Mouse (Mus musculus) layer of hippocampus, adult 2 months (tissue): ENCODE measurements around the gene Ip6k1. TPM values are rescaled to one million over a fixed set of nuclear protein-coding genes. Genes with fewer than 3 reads are reported as not detected.

ENCODE experiments used
- DNase-seq, 2 experiments: peaks; one replicate each; pipeline ENCODE4 v3.0.0; 2022; ENCODE audit warnings: low spot score in 2 of 2
- H3K27ac ChIP-seq: fragments of 200-600 bp; 2 replicates; pipeline ENCODE4 v1.8.1; 2022
- H3K4me3 ChIP-seq: fragments of 200-600 bp; 2 replicates; pipeline ENCODE4 v1.8.1; 2022; ENCODE audit warnings: mild to moderate bottlenecking
- CTCF ChIP-seq: fragments of 200-600 bp; conservative IDR thresholded peaks from 2 replicates; pipeline ENCODE4 v1.8.1; 2022; ENCODE audit warnings: antibody characterized with exemption, mild to moderate bottlenecking, moderate library complexity
- total RNA-seq, 2 experiments: library from RNA; stranded (reverse); gene quantifications; 2 replicates each; pipeline ENCODE4 v1.2.3; 2021

Ip6k1 gene
- total RNA-seq, 2 experiments from 2014 or later = 222 to 228 TPM

DNA sequence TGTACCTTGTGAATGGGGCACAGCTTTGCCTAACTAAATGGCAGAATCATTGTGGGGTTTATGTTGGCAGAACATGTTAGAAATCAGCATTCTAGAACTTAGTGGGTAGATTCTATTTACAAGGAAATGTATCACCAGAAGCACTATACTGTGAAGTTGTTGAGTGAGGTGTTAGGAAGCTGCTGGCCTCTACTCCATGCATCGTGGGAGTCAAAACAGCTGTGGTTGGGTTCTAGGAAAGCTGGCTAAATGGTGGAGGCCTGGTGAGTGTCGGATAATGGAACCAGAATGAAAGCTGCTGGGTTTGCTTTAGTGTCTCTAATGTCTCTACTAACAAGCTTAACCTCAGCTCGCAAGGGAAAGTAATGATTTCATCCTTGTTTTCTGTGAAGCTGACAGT is 14.8 kb downstream of the Ip6k1 start:
- no peak for TF ChIP-seq CTCF
- H3K4me3 ChIP-seq = no peak overlapping the region
- H3K27ac ChIP-seq = no peak overlapping the region; the same call in 1 of the 2 replicates
- DNase-seq = no peak

DNA sequence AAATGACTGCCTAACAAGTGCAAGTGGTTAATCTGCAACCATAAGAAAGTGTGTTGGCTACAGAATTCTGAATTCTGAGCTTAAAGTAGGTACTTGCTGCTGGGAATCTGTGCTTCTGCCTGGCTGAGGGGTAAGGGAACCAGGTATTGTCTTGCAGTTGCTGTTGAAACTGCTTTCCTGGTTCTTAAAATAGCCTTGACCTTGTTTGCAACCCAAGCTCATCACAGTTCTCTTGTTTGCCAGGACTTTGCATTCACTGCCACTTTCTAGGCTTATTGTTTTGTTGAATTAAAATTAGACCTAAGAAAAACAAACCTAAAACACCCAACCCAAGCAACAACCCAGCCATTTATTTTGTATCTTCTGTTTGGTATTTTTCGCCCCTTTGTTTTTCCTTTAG is 18.4 kb downstream of the Ip6k1 start:
- H3K27ac ChIP-seq = peak overlapping the region; percentile 1; the same call in 1 of the 2 replicates
- no peak for TF ChIP-seq CTCF

DNA sequence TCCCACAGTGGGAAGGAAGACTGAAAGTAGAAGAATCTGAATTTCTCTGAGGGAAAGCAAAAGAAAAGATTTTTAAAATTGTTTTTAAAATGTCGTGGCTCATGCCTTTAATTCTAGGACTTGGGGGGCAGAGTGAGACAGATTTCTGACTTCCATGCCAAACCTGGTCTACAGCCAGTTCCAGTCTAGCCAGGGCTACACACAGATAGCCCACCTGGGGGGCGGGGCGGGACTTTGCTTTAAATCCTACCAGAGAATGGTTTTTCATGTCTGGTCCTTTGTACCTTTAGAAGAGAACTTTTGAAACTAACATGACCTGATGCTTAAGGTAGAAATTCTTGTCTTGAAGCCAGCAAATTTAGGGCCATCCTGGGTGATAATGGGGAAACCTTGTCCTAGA is 20.9 kb downstream of the Ip6k1 start:
- Histone ChIP-seq H3K27ac (peak overlapping the region; percentile 47; the same call in 1 of the 2 replicates), H3K4me3 (no peak overlapping the region)
- DNase-seq = no peak
- no peak for TF ChIP-seq CTCF

More for the DNA sequence above, 18.4 kb downstream of the Ip6k1 start:
- no peak for DNase-seq
- no peak overlapping the region for H3K4me3 ChIP-seq

DNA sequence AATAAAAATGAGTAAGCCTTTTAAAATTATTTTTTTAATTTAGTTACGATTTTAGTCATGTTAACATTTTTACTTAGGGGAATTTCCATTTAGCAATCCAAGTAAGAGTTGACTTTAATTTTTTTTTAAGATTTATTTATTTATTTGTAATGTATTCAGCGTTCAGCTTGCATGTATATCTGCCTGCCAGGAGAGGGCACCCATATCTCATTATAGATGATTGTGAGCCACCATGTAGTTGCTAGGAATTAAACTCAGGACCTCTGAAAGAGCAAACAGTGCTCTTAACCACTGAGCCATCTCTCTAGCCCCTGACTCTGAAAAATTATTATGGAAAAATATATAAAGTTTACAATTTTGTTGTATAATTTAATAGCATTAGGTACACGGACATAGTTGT is 24.3 kb downstream of the Ip6k1 start:
- no peak overlapping the region for H3K27ac ChIP-seq
- peak; percentile 63 for TF ChIP-seq CTCF
- no peak for DNase-seq
- H3K4me3 ChIP-seq = no peak overlapping the region

DNA sequence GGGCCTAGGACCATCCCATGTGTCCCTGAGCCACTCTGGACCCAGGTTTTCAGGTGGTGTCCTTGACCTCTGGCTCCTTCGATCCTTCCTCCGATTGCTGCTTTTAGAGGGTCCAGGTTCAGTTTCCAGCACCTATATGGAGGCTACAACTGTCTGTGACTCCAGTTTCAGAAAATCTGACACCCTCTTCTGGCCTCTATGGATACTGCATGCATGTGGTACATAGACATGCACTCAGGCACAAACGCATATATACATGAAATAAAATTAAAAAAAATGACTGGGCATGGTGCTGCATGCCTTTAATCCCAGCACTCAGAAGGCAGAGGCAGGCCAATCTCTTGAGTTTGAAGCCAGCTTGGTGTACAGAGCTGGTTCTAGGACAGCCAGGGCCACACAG is 25.6 kb downstream of the Ip6k1 start:
- Histone ChIP-seq H3K27ac (no peak overlapping the region), H3K4me3 (no peak overlapping the region)
- DNase-seq = no peak
- peak; percentile 53 for TF ChIP-seq CTCF

DNA sequence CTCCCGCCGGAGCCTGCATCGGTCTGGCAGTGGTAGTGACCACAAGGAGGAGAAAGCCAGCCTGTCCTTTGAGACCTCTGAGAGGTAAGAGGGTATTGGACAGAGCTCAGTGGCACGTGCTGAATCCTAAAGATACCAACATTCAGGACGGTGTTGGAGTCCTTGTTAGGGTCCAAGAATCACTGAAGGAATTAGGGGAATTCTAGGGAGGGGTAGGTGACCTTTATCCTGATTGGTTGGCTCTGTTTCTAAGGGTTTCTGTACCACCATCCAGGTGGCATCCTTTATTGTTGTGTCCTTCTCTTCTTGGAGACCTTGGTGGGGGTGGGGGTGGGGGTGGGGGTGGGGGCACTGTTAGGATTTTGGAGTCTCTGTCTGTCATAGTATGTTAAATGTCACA is 29.8 kb downstream of the Ip6k1 start:
- no peak for DNase-seq
- Histone ChIP-seq H3K4me3 (no peak overlapping the region), H3K27ac (no peak overlapping the region)
- TF ChIP-seq CTCF = no peak

DNA sequence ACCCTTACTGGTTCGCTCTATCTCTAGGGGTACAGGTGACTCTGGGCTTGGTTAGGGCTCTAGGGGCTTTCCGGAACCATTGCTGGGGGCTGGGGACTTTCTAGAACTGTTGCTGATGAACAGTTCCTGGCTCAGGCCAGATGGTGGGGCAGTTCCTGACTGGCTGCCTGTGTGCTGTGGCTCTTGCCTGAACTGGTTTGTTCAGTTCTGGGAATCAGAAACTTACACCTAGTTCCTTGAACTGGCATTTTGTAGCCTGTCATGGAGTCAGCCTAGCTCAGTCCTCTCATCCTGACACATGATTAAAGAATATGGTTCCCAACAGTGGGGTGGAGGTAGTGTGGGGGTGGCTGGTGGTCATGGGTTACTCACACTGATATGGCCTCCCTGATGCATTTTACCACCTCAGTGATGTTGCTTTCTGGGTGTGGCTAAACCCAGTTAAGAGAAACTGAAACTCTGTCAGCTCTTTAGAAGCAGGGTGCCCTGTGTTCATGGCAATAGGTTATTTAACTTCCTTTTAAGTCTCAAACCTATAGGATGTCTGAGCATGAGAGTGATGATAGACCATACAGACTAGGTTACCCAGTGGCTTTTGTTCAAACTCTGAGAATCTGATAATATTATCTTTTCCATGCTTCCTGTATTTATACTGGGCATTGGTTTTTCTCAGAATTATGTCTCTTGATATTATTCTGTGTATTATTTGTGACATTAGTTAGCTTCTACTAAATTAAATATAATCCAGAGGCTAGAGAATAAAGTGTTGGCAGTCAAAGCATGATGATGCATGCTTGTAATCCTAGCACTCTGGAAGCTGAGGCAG is 33.2 kb downstream of the Ip6k1 start:
- H3K27ac ChIP-seq = no peak overlapping the region
- no peak for DNase-seq
- TF ChIP-seq CTCF = no peak; the same call in 1 of the 2 replicates
- no peak overlapping the region for H3K4me3 ChIP-seq

DNA sequence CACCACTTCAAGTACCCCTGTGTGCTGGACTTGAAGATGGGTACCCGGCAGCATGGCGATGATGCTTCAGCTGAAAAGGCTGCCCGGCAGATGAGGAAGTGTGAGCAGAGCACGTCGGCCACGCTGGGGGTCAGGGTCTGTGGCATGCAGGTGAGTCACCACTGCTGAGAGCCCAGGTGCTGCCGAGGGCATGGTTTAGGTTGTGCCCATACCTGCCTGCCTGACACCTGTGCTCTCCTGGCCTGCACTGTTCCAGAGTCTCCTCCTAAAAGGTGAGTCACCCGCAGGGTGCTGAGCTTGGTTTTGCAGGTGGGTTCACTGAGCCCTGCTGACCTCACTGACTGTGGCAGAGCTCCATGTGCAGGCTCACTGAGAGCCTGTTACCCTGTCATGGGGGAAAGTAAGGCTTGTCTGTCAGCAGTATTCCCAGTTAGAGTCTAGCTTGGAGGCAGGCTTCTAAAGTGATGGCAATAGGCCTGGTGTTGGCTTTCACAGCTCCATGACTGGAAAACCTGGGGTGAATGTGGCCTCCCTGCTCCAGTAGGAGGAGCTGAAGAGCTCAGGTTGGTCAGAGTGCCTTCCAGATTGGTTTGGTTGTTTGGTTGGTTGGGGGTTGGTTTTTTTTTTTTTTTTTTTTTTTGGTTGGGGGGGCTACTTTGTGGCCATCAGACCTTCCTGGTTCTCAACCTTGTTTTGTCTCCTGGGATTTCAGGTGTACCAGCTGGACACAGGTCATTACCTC is 42.6 kb downstream of the Ip6k1 start:
- no peak for DNase-seq
- no peak overlapping the region for H3K27ac ChIP-seq
- H3K4me3 ChIP-seq = no peak overlapping the region
- peak; percentile 54 for TF ChIP-seq CTCF

DNA sequence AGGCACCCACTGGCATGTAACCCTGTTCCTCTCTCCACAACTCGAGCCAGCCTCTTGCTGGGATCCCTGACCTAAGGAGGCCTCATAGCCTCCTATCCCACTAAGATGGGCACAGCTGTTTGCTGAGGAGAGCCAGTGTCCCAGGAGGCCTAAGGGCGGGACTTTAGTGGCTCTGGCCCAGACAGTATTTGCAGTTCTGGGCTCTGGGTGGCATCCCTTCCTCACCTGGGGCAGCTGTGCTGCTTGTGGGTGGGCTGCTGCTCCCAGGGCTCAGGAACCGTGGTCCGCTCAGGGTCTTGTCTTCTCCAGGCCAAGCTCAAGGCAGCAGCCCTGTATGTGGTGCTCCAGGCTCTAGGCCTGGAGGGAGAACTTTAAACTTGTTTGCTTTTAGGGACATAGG is 44.3 kb downstream of the Ip6k1 start:
- Histone ChIP-seq H3K27ac (no peak overlapping the region), H3K4me3 (no peak overlapping the region)
- no peak for DNase-seq
- no peak for TF ChIP-seq CTCF

DNA sequence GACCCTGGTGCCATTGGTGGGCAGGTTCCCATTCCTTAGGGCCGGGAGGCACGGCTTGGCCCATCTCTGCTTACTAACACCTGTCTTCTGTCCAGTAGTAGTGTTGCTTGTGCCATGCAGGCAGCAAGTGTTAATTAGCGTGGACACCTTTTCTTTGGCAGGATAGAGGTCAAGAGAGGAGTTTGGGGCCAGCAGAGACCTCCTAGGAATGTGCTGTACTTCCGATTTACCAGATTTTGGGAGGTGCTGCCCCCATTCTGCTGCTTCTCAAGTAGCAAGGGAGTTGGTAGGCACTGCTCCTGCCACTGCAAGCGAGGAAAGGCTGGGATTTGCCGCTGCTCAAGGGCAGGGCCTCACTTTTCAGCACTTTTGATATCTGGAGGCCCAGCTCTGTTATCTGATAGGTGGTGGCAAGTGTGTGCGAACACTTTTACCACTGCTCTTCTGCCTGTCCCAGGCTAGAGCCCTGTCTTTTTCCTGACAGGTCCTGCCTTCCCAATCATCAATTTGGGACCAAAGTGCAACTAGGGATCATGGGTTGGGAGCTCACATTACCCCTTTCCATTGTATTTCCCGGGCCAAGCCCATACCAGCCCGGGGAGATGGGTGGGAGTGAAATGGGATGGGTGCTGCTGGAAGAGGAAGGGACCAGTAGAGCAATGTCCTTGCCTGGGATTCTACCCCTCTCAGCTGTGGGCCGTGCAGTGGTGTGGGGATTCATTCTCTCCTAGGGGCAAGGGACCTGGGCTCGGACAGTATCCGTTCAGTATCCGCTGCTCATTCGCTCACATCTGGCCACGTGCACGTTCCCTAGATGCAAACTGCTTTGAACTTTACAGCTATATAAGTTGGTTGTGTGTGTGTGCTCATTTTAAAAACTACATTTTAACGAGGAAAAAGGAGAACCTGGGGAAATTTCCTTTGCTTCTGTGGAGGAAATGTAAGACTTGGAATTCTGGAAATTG is 45.6 kb downstream of the Ip6k1 start:
- DNase-seq = no peak
- no peak; the same call in 1 of the 2 replicates for TF ChIP-seq CTCF
- Histone ChIP-seq H3K27ac (peak overlapping the region; percentile 56; the same call in 1 of the 2 replicates), H3K4me3 (peak overlapping the region; percentile 92)

DNA sequence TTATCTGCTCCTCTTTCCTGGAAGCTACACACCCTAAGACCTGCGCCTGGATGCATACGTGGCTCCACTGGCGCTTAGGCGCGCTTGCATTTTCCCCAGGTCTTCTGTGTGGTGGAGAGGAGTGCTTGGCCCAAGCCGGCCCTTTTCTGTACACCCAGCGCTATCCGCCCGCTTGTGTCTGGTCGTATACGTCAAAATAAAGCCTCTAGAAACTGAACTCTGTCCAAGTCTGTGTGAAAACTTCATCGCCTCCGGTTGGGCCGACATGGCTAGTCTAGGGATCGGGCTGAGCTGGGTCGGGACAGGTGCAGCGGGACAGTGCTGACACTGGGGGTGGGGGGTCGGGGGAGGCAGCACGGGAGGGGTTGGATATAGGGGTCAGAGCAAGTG is 46.3 kb downstream of the Ip6k1 start:
- H3K4me3 ChIP-seq = peak overlapping the region; percentile 92
- TF ChIP-seq CTCF = no peak
- peak overlapping the region; percentile 56; the same call in 1 of the 2 replicates for H3K27ac ChIP-seq

DNA sequence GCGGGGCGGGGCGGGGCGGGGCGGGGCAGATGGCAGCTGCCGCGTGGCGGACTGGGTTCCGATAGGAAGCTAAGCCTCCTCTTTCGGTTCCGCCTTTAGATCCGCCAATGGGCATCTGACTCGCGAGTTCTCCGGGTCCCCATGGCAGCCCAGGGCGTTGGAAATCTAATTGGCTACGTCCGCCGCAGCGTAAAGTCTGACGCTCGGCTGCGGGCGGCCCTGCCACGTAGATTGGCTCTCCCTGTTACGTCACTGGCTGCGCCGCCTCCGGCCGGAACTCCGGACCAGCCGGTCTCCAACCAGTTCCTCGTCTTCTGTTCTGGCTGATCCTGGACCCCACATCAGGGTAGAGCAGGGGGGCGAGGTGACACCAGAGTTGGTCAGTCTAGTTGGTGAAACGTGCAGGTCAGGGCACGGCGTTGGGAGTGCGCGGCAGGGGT is 46.7 kb downstream of the Ip6k1 start, which contains the start of gene Gmppb:
Gene Gmppb (plus strand): TSS at position 227 of the 440 bp plus-strand sequence.
- no peak for TF ChIP-seq CTCF
- peak; percentile 97 for DNase-seq
- H3K27ac ChIP-seq = peak within 1 kb of the TSS; percentile 86

More for the DNA sequence above, 46.3 kb downstream of the Ip6k1 start:
- DNase-seq = no peak

More for the DNA sequence above, 46.7 kb downstream of the Ip6k1 start, which contains the start of gene Gmppb:
- peak within 1 kb of the TSS; percentile 92 for H3K4me3 ChIP-seq
